Mouse (Mus musculus) right cerebral cortex, postnatal 14 days (tissue): ENCODE measurements around the gene Wnt2b.

Source experiments
- DNase-seq: peaks from one replicate; pipeline ENCODE4 v3.0.0; 2022

Gene Wnt2b

DNA sequence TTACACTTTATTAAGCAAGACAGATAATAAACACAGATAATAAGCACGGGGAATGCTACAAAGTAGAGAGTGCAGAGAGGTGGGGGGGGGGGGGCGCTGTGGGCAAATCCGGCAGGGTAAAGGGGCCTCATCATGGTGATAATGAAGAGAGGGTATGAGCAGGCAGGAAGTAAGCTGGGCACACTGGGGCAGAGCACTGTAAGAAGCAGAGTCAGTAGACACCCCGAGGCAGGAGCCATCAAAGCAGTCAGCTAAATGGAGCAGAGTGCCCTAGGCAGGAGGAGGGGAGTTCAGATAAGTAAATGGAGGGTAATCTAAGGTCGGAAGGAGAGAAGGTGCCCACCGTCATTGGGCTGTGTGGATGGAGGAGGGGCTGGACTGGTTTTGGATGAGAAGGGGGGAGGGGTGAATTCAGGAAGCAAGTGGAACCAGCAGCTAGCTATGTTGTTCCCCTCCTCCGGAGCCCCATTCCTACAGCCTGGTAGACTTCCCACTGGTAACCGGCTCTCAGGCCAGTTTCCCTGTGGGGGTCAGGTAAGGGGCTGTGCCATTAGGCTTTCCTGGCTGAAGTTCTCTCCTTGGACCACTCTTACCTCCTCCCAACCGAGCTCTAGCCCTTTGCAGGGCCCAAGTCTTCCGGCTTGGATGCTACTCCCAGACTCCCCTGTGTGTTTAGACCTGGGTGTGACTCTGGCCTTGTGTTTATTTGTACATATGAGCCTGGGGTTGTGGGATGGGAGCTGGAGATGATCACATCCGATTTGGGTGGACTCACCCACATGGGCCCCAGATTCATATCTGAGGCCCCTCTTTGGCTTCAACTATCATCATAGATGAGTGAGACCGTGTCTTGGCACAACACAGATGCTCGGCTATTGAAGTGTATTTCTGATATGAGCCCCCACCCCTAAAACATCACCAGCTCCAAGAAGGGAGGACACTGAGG is 1.9 kb upstream of the Wnt2b start:
- DNase-seq: no peak

DNA sequence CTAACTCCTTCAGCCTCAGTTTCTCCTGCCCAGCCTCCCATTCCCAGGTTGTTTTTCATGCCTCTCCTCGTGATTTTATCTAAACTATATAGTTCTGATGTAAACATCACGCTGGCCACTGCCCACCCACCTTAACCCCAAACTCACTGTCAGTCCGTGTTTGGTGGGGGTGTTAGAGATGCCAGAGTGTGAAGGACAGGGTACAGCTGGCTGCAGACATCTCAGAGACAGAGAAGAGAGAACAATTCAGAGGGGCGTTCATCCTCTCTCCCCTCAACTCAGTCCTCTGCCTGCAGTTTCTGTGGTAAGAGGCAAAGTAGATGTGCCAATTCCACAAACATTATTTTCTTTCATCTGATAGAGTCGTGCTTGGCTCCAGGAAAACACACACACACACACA is 1.1 kb upstream of the Wnt2b start:
- DNase-seq: no peak

DNA sequence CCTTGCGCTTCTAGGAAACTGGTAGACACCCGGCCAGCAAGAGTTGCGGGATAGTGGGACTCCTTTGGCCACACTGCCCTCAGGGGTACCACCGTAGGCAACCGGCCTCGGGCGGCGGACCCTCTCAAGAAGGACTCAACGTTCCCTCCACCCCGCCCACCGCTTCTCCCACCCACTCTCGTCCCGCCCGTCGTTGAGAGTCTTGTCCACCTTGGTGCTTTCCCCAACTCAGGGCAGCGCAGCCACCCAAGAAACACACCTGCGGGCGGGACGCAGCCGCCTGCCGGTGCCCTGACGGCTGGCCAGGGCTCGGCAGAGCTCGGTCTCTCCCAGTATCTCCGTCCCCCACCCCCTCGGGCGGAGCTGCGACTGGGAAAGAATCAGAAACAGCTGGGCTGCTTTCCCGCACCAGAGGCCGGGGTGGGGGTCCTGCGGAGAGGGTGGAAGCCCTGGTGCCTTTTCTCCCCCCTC is 455 bp upstream of the Wnt2b start:
- no peak for DNase-seq

GRCm38 (mm10) chr3:104960026-104961000 is 1.4 kb downstream of the Wnt2b start:
- no peak for DNase-seq

DNA sequence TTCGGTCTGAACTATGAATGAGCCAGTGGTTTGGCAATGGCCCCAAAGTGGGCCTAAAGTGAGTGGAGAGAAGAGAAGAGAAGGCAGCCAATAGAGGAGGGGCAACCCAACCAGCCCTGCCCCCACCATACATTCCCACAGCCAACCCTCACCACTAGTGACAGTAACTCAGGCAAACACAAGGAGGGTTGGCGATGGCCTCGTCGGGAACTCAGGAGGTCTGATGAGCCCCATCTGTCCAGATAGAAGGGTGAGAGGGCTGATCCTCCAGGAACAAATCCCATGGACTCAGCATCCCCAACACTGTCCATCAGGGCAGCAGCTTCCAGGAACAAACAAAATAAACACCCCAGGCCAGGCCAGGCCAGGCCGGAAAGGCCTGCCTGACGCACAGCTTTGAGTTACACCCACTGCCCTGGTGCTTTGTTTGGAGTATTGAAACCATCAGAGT is 5.6 kb downstream of the Wnt2b start:
- no peak for DNase-seq

DNA sequence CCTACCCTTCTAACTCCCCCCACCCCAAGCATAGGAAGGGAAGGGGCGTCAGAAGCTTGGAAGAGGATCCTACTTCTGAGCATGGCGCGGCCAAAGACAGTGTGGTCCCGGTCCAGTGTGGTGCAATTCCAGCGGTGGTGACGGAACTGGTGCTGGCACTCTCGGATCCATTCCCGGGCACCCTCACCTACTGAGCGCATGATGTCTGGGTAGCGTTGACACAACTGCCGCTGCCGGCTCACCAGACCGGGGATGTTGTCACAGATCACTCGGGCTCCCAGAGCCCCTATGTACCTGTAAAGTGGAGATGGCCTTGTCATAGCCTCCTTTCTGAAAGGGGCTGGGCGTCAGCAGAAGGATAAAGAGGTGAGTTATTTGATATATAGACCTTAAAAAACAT is 7.2 kb downstream of the Wnt2b start:
- no peak for DNase-seq

- no peak for DNase-seq
These were observed 7.6 kb downstream of the Wnt2b start for GRCm38 (mm10) chr3:104954137-104954536.

DNA sequence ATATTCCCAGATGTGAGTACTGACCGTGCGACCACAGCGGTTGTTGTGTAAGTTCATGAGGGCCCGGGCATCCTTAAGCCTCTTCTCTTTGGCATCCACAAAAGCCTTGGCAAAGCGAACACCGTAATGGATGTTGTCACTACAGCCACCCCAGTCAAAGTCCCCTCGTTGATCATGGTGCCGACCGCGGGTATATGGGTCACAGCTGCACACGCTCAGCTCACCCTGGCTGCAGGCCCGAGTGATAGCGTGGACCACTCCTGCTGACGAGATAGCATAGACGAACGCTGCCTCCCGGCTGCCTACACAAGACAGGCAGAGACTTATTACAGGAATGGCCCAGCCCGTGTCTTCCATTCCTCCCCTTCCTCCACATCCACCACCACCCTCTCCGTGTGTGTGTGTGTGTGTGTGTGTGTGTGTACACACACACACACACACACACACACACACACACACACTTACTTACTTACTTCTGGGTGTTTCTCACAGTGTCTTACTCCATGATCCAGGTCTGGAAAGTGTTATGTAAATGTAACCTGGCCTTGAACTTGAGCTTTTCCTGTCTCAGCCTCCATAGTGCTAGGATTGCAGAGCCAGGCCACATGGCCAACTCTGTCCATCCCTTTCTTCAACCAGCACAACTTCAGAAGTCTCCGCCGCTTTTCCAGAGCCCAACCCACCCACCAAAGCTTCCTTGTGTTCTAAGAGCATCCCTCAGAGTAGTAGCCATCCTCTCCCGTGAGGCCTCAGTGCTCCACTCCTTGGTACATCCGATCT is 8.6 kb downstream of the Wnt2b start:
- no peak for DNase-seq

DNA sequence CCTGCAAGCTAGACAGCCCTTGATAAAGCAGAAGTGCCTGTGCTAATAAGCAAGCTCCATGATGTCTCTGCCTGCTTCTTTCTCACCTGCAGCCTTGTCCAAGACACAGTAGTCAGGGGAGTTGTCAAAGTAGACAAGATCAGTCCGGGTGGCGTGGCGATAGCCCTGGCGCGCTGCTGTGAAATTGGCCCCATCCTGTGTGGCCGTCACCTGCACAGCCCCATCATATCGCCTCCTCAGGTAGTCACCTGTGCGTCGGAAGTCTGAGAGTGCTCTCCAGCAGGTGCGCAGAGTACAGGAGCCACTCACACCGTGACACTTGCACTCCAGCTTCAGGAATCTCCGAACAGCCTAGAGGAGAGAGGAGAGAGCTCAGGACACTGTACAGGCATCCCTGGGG is 10.8 kb downstream of the Wnt2b start:
- DNase-seq: no peak

GRCm38 (mm10) chr3:104944894-104945293 is 16.8 kb downstream of the Wnt2b start:
- no peak for DNase-seq

- DNase-seq: no peak
These were observed 18.4 kb downstream of the Wnt2b start for GRCm38 (mm10) chr3:104943333-104943732.

DNA sequence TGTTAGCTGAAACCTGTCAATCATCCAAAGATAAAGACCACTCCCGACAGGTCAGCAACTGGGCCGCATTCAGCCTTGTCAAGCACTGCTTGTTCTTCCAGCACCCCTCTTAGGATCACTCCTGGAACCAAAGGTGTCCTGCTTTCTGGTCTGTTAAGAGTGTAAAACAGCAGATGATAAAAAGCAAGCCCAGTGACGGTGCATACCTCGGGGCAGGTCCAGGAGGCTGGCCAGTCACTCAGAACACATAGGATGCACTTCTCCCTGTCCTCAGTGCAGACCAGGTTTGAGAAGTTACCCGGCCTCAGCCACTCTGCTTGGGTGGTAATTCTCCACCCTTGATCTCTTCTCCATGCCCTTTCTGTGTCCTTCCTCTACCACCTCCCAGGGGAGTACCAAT is 19.0 kb downstream of the Wnt2b start:
- DNase-seq: no peak

GRCm38 (mm10) chr3:104940691-104941090 is 21.0 kb downstream of the Wnt2b start:
- no peak for DNase-seq

GRCm38 (mm10) chr3:104938327-104938726 is 23.4 kb downstream of the Wnt2b start:
- DNase-seq: no peak

DNA sequence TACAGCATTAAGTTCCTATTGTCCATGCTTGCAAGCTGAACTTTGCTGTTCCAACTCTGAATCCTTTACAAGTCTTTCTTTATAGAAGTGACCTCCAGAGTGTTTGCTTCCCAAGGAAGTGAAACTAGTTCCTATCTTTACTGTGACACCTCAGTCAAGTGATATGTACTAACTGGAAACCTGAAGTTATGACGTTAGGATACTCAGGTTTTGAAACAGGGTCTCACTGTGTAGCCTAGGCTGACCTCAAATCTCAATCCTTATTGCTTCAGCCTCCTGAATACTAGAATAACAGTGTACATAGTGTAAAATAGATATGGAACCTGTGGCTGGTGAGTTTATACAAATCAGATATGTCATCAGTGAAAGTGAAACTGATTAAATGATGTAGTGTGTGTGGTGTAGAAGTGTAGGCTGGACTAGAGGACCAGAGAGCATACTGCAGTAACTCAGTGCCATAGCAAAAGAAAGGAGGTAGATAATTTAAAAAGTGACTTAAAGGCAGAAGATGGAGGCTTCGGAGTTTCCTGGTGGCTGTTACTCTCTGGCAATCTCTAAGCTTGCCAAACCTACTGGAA is 23.9 kb downstream of the Wnt2b start:
- no peak for DNase-seq

GRCm38 (mm10) chr3:104929385-104929784 is 32.3 kb downstream of the Wnt2b start:
- DNase-seq: no peak

DNA sequence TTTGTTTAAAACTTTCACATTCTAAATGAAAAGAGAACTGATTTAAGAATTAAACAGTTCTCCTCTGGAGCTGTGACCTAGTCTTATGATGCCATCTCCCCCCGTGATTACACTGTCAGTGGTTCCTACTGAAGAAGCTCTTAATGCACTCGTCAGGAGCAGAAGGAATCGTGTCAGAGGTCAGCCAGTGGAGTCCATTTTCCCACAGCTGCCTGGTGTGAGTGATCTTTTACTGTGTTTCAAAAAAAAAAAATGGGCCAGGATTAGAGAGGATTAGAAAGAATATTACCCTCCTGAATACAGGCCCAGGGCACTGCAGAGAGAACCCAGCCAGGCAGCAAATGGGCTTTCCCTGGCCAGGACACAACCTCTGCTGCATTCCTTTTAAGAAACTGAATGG is 46.7 kb downstream of the Wnt2b start:
- no peak for DNase-seq

- DNase-seq: no peak
These were observed 52.5 kb downstream of the Wnt2b start for GRCm38 (mm10) chr3:104909195-104909594.

- no peak for DNase-seq
These were observed 55.7 kb downstream of the Wnt2b start for GRCm38 (mm10) chr3:104906007-104906406.

DNA sequence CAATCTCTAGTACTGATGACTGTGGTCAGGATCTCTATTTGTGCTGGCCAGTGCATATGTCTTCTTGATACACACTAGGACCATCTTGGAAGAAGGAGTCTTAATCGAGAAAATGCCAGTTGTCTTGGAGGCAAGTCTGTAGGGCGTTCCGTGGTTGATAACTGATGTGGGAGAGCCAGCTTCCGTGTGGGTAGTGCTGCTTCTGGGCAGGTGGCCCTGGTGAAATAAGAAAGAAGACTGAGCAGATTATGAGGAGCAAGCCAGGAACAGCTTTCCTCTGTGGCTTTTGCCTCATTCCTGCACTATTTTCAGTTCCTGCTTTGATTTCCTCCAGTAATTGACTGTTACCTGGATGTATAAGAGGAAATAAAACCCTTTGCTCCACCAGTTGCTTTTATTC is 56.3 kb downstream of the Wnt2b start:
- no peak for DNase-seq

DNA sequence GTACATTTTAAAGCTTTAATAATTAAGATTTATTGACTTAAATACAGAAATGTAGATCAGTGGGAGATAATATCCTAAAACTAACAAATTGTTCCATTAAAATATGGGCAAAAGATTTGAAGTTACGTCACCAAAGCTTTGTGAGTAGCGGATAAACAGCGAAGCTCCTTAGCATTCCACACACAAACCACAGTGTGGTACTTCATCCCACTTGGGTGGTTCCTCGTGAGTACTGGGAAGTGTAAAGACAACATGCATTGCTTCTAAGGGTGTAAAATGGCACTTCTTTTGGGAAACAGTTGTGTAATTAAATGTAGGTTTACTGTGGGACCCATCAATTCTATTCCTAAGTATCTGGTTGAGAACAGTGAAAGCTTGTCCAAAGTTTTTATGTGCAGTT is 60.6 kb downstream of the Wnt2b start:
- DNase-seq: no peak

- no peak for DNase-seq
These were observed 65.6 kb downstream of the Wnt2b start for GRCm38 (mm10) chr3:104896141-104896540.
